Mouse (Mus musculus): Measurements from ENCODE around the gene Celf1. TPM values are rescaled to one million over a fixed set of nuclear protein-coding genes. Genes with fewer than 3 reads are reported as not detected.

The Celf1 gene
- polyA plus RNA-seq, 1 experiment from 2014 or later: 172 TPM

- under 1% methylated on average over 40 of the region's 40 CpGs for whole genome bisulfite sequencing
- ATAC-seq (ENCODE audit: low FRiP score): peak; percentile 99
- Histone ChIP-seq H3K4me1 (peaks cover 12% of the 10 kb centered on the region), H3K36me3 (replicated peaks) (peaks cover 46% of the 10 kb centered on the region), H3K27me3 (no peaks in the 10 kb centered on the region), H3K9ac (peak within 1 kb of the TSS; percentile 78), H3K9me3 (no peaks in the 10 kb centered on the region), H3K27ac (peak within 1 kb of the TSS; percentile 78), H3K4me3 (replicated peaks) (peak within 1 kb of the TSS; percentile 83), H3K4me2 (peak within 1 kb of the TSS; percentile 91)
These were observed 113.8 kb downstream of the Celf1 start, which contains the start of gene Psmc3 for GRCm38 (mm10) chr2:91053934-91054382. Gene Psmc3 (plus strand): TSS chr2:91054009.

GRCm38 (mm10) chr2:91058435-91058834 lies 118.3 kb downstream of the Celf1 start:
- Histone ChIP-seq H3K9me3 (no peaks in the 10 kb centered on the region), H3K9ac (no peak overlapping the region), H3K27ac (no peak overlapping the region), H3K4me3 (replicated peaks) (no peak overlapping the region), H3K4me2 (no peak overlapping the region), H3K4me1 (peaks cover 9% of the 10 kb centered on the region), H3K36me3 (replicated peaks) (peaks cover 81% of the 10 kb centered on the region), H3K27me3 (no peaks in the 10 kb centered on the region)
- WGBS: 94% methylated on average over 5 of the region's 5 CpGs
- ATAC-seq (ENCODE audit: low FRiP score): no peak

- H3K9me3 ChIP-seq: no peaks in the 10 kb centered on the region
- no peak overlapping the region for H3K9ac ChIP-seq
- H3K27ac ChIP-seq: no peak overlapping the region
- peaks cover 91% of the 10 kb centered on the region for H3K36me3 ChIP-seq (replicated peaks)
- ATAC-seq (ENCODE audit: low FRiP score): no peak
- 98% methylated on average over 2 of the region's 2 CpGs for WGBS
- H3K4me1 ChIP-seq: peaks cover 9% of the 10 kb centered on the region
- no peak overlapping the region for H3K4me2 ChIP-seq
- H3K4me3 ChIP-seq (replicated peaks): no peak overlapping the region
- no peaks in the 10 kb centered on the region for H3K27me3 ChIP-seq
These were observed 119.2 kb downstream of the Celf1 start for GRCm38 (mm10) chr2:91059376-91059775.

- no peak overlapping the region for H3K9ac ChIP-seq
- H3K27ac ChIP-seq: no peak overlapping the region
- H3K9me3 ChIP-seq: no peaks in the 10 kb centered on the region
- peak; percentile 40; the same call in 1 of the 2 replicates for ATAC-seq (ENCODE audit: low FRiP score)
- 81% methylated on average over 10 of the region's 10 CpGs for WGBS
- H3K4me1 ChIP-seq: no peaks in the 10 kb centered on the region
- H3K27me3 ChIP-seq: no peaks in the 10 kb centered on the region
- no peak overlapping the region for H3K4me2 ChIP-seq
- H3K4me3 ChIP-seq (replicated peaks): no peak overlapping the region
- H3K36me3 ChIP-seq (replicated peaks): peaks cover 94% of the 10 kb centered on the region
These were observed 120.6 kb downstream of the Celf1 start for GRCm38 (mm10) chr2:91060544-91061355.

- Histone ChIP-seq H3K4me2 (no peak overlapping the region), H3K27me3 (no peaks in the 10 kb centered on the region), H3K9ac (no peak overlapping the region), H3K9me3 (no peaks in the 10 kb centered on the region), H3K4me1 (no peaks in the 10 kb centered on the region), H3K4me3 (replicated peaks) (no peak overlapping the region), H3K27ac (0 out of 2 replicates have a peak overlapping the region, but pooled peaks have one; percentile 19), H3K36me3 (replicated peaks) (peaks cover 85% of the 10 kb centered on the region)
- no peak for ATAC-seq (ENCODE audit: low FRiP score)
- WGBS: 88% methylated on average over 6 of the region's 6 CpGs
These were observed 121.8 kb downstream of the Celf1 start for GRCm38 (mm10) chr2:91061849-91062481.

DNA sequence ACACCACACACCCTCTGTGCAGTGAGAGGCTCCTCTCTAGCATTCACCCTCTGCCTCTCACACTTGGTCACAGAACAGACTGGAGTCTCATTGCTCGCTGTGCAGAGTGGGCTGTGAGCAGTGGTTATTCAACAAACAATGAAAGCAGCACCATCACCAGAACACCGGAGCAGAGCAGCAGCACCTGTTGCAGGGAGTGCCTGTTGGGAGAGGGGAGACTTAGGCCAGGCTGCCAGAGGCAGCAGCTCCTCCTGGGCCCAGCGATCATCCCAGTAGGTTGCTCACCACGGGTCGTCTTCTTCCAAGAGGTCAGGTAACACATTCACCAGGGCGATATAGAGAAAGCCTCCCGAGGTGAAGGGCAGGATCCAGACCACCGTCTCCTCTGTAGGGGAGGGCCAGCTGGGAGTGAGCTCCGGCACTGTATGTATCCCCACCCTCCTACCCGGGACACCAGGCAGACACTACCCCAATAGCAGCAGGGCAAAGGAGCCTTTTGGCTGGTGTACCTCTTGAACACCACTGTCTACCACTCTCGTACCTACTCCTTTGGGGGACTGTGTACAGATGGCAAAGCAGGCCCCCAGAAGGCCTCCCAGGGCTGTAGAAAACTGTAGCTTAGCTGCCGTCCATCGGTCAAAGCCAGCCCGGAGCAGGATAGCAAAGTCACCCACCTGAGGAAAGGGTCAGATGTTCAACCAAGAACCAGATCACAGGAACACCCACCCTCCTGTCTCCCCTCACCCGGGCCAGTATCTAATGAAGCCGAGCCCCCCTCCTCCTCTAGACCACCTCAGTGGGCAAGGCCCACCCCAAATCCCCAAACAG lies 122.8 kb downstream of the Celf1 start:
- ATAC-seq (ENCODE audit: low FRiP score): no peak
- Histone ChIP-seq H3K36me3 (replicated peaks) (peaks cover 74% of the 10 kb centered on the region), H3K9ac (no peak overlapping the region), H3K4me3 (replicated peaks) (no peak overlapping the region), H3K9me3 (no peaks in the 10 kb centered on the region), H3K27me3 (no peaks in the 10 kb centered on the region), H3K4me1 (no peaks in the 10 kb centered on the region), H3K27ac (no peak overlapping the region), H3K4me2 (no peak overlapping the region)
- 89% methylated on average over 16 of the region's 16 CpGs for WGBS

- peaks cover 10% of the 10 kb centered on the region for H3K4me1 ChIP-seq
- no peak overlapping the region for H3K4me2 ChIP-seq
- 85% methylated on average over 6 of the region's 6 CpGs for WGBS
- no peak overlapping the region for H3K27ac ChIP-seq
- H3K4me3 ChIP-seq (replicated peaks): no peak overlapping the region
- H3K9me3 ChIP-seq: no peaks in the 10 kb centered on the region
- H3K36me3 ChIP-seq (replicated peaks): peaks cover 62% of the 10 kb centered on the region
- ATAC-seq (ENCODE audit: low FRiP score): no peak
- no peaks in the 10 kb centered on the region; the same call in 1 of the 2 replicates for H3K27me3 ChIP-seq
- no peak overlapping the region for H3K9ac ChIP-seq
These were observed 124.0 kb downstream of the Celf1 start for GRCm38 (mm10) chr2:91064211-91064610.

GRCm38 (mm10) chr2:91065544-91065943 lies 125.4 kb downstream of the Celf1 start:
- Histone ChIP-seq H3K27ac (no peak overlapping the region), H3K27me3 (no peaks in the 10 kb centered on the region; the same call in 1 of the 2 replicates), H3K4me2 (no peak overlapping the region), H3K4me3 (replicated peaks) (no peak overlapping the region), H3K9me3 (no peaks in the 10 kb centered on the region), H3K36me3 (replicated peaks) (peaks cover 51% of the 10 kb centered on the region), H3K9ac (no peak overlapping the region), H3K4me1 (peaks cover 17% of the 10 kb centered on the region)
- ATAC-seq (ENCODE audit: low FRiP score): no peak
- 45% methylated on average over 3 of the region's 3 CpGs for WGBS

GRCm38 (mm10) chr2:91066455-91066854 lies 126.3 kb downstream of the Celf1 start:
- no peak for ATAC-seq (ENCODE audit: low FRiP score)
- H3K9me3 ChIP-seq: no peaks in the 10 kb centered on the region
- H3K9ac ChIP-seq: no peak overlapping the region
- no peak overlapping the region for H3K27ac ChIP-seq
- peaks cover 42% of the 10 kb centered on the region for H3K36me3 ChIP-seq (replicated peaks)
- WGBS: 94% methylated on average over 3 of the region's 3 CpGs
- peaks cover 24% of the 10 kb centered on the region for H3K4me1 ChIP-seq
- no peak overlapping the region for H3K4me2 ChIP-seq
- H3K4me3 ChIP-seq (replicated peaks): no peak overlapping the region
- H3K27me3 ChIP-seq: no peaks in the 10 kb centered on the region; the same call in 1 of the 2 replicates

DNA sequence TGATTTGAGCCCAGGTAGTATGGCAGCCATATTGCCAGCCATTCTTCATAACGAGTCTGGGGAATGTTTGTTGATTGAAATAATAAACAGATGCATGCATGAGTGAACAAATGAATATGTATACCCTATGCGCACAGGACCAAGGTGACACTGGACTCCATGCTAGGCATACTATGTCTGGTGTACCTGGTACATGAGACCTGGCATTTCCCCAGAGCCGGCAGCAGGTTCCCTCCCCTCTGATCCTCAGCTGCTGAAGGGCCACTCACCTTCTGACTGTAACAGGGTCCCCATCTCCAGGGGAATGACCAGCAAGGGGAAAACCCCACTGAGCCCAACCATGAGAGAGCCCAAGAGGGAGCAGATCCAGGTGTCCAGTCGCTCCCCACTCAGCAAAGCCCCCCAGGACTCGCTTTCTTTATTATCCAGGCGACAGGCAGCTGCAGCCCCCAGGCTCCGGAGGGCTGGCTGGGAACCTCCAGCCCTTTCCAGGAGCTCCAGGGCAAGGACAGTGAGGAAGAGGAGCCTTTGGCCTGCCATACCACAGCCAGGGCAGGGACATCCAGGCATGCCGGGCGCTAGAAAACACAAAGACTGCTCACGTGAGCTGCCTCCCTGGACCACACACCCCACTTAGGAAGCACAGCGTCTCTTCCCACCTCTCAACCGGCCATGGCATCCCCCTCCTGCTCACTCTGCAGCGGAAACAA lies 128.1 kb downstream of the Celf1 start:
- H3K9me3 ChIP-seq: no peaks in the 10 kb centered on the region
- H3K27me3 ChIP-seq: no peaks in the 10 kb centered on the region; the same call in 1 of the 2 replicates
- H3K4me2 ChIP-seq: peak overlapping the region; percentile 82
- peaks cover 24% of the 10 kb centered on the region for H3K4me1 ChIP-seq
- peak overlapping the region; percentile 73 for H3K4me3 ChIP-seq (replicated peaks)
- ATAC-seq (ENCODE audit: low FRiP score): no peak
- WGBS: 64% methylated on average over 13 of the region's 13 CpGs
- no peak overlapping the region for H3K27ac ChIP-seq
- peaks cover 23% of the 10 kb centered on the region for H3K36me3 ChIP-seq (replicated peaks)
- H3K9ac ChIP-seq: 0 out of 2 replicates have a peak overlapping the region, but pooled peaks have one; percentile 18

- 47% methylated on average over 6 of the region's 6 CpGs for WGBS
- Histone ChIP-seq H3K4me2 (peak overlapping the region; percentile 82), H3K9ac (0 out of 2 replicates have a peak overlapping the region, but pooled peaks have one; percentile 18)
These were observed 128.6 kb downstream of the Celf1 start for GRCm38 (mm10) chr2:91068872-91069165.

More at GRCm38 (mm10) chr2:91068872-91069165, 128.6 kb downstream of the Celf1 start:
- Histone ChIP-seq H3K27ac (no peak overlapping the region), H3K27me3 (no peaks in the 10 kb centered on the region; the same call in 1 of the 2 replicates), H3K9me3 (no peaks in the 10 kb centered on the region), H3K4me3 (replicated peaks) (peak overlapping the region; percentile 73), H3K36me3 (replicated peaks) (peaks cover 18% of the 10 kb centered on the region), H3K4me1 (peaks cover 24% of the 10 kb centered on the region)
- no peak for ATAC-seq (ENCODE audit: low FRiP score)
